Mouse (Mus musculus) embryonic fibroblast, embryonic 13.5 days (primary cell): ENCODE results near the gene Bfar.

ENCODE experiments used
- CTCF ChIP-seq: IDR thresholded peaks from 2 replicates; pipeline ENCODE4 v1.5.1; 2011; ENCODE audit warnings: mild to moderate bottlenecking, control low read depth, low read length, moderate library complexity, borderline replicate concordance; ENCODE audit not compliant: insufficient read depth
- POLR2A ChIP-seq: IDR thresholded peaks from 2 replicates; pipeline ENCODE4 v1.6.1; 2011; ENCODE audit warnings: low read depth, mild to moderate bottlenecking, control low read depth, low read length, moderate library complexity

DNA sequence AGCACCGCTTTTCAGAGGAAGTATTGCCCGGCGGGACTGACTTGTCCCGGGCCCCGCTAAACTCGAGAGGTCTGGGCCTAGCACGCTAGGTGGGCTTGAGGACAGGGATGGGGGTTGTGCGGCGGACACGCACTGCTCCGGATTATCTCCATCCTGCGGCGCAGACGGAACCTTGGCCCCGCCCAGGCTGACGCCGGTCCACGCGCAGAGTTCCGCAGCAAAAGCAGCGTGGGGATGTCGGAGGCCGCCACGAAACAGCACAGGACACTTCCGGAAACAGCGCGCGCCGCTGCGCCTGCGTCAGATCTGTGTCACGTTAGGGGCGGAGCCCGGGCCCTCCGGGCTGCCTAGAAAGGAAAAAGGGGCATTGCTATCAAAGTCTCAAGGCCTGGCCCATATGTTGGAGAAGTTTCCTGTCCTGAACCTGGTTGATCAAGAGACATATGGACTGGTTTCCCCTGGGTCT, 3.7 kb upstream of the Bfar start, which contains the start of gene Parn:
- no peak for TF ChIP-seq CTCF
- TF ChIP-seq POLR2A, result peak; percentile 86
